ENCODE assay signal across 28 mouse cellular contexts in genomic region chr10:60168306-60168705, GRCm38 (mm10). TPM values are rescaled to one million over a fixed set of nuclear protein-coding genes. Genes with fewer than 3 reads are reported as not detected.
DNase-seq lines count a peak whose midpoint lies in the region; ATAC-seq and TF ChIP-seq lines count a peak whose summit lies in the region.
"Had no signal": no experiment of that assay in that cellular context is flagged by ENCODE, and none has a peak within 500 bp of the region (broad histone marks: within the 10 kb centered on the region; RNA-seq: fewer than 3 reads in every experiment).

No protein-coding gene starts in this region.

- peak; percentile 83 for ATAC-seq in neutrophil, adult 5-6 weeks (ENCODE audit: extremely low read depth, insufficient number of reproducible peaks, low FRiP score, poor library complexity, severe bottlenecking)
- ATAC-seq: activated CD4-positive, CD25-positive, alpha-beta regulatory T cell, adult 4 months; forebrain, embryonic 16.5 days; midbrain, embryonic 13.5 days had no signal

- no peaks in the 10 kb centered on the region for H3K27me3 ChIP-seq in thymus, adult 2 months (ENCODE audit: control insufficient read depth, insufficient read depth, low read length)
- H3K27me3 ChIP-seq: hindbrain, embryonic 12.5 days; kidney, embryonic 15.5 days; lung, embryonic 15.5 days; midbrain, embryonic 13.5 days; neural tube, embryonic 12.5 days had no signal

- peak overlapping the region; percentile 81 for H3K27ac ChIP-seq in thymus, adult 2 months (ENCODE audit: control insufficient read depth, insufficient read depth, low read length)
- H3K27ac ChIP-seq: embryonic facial prominence, embryonic 10.5 days; heart, adult 2 months; hindbrain, embryonic 12.5 days; kidney, embryonic 15.5 days; liver, embryonic 14.5 days; lung, embryonic 15.5 days; midbrain, embryonic 13.5 days; neural tube, embryonic 12.5 days had no signal

- peaks cover 37% of the 10 kb centered on the region for H3K4me1 ChIP-seq in thymus, adult 2 months (replicated peaks; ENCODE audit: control insufficient read depth, insufficient read depth, low read length)
- H3K4me1 ChIP-seq: hindbrain, embryonic 12.5 days; neural tube, embryonic 12.5 days had no signal

- WGBS in thymus, adult 2 months = 4% methylated on average over 2 of the region's 2 CpGs

- no peak for TF ChIP-seq CTCF in thymus, adult 2 months (IDR thresholded peaks at IDR 0.05; ENCODE audit: borderline replicate concordance, control insufficient read depth, extremely low read depth, insufficient read depth, low read length, poor library complexity)

- H3K4me3 ChIP-seq in thymus, adult 2 months (ENCODE audit: control insufficient read depth, insufficient read depth, low read length) = no peak overlapping the region
- H3K4me3 ChIP-seq: embryonic facial prominence, embryonic 10.5 days; heart, adult 2 months; hindbrain, embryonic 12.5 days; kidney, embryonic 15.5 days; lung, embryonic 15.5 days; megakaryocyte, embryonic 14.5 days; midbrain, embryonic 13.5 days; neural tube, embryonic 12.5 days had no signal

- no peak for TF ChIP-seq POLR2A in thymus, adult 2 months (IDR thresholded peaks at IDR 0.05; ENCODE audit: control insufficient read depth, extremely low read depth, insufficient read depth, low read length, poor library complexity)

- DNase-seq in spleen, adult 12 weeks (ENCODE audit: low spot score) = peak; percentile 37
- DNase-seq in spleen, postnatal 14 days (ENCODE audit: low spot score in 2 of 2) = no peak
- DNase-seq in thymus, adult 2 months = peak; percentile 48
- peak; percentile 41 for DNase-seq in thymus, postnatal 4 days
- no peak for DNase-seq in kidney, postnatal 10 days
- DNase-seq in embryo, embryonic 10 days (ENCODE audit: low spot score) = no peak
- DNase-seq in adrenal gland, postnatal 4 days (ENCODE audit: low spot score in 2 of 2) = no peak
- DNase-seq: adrenal gland, adult 8-10 months; cerebellum, adult 8-10 months; gastrocnemius, postnatal 36 days; heart, adult 2 months; kidney, adult 11 months; kidney, postnatal 4 days; layer of hippocampus, adult 9-11 months; retina, postnatal 1 day; right cerebral cortex, postnatal 25 days had no signal

- H3K36me3 ChIP-seq in thymus, adult 2 months (ENCODE audit: control insufficient read depth, insufficient read depth, low read length) = no peaks in the 10 kb centered on the region
- H3K36me3 ChIP-seq: embryonic facial prominence, embryonic 10.5 days; hindbrain, embryonic 12.5 days; kidney, embryonic 15.5 days; lung, embryonic 15.5 days; midbrain, embryonic 13.5 days; neural tube, embryonic 12.5 days had no signal

RNA-seq across cellular contexts. Expression of gene Chst3, which starts 50.8 kb away (rescaled TPM):
- total RNA-seq in neutrophil, adult 5-6 weeks (2017) = 135 TPM in 2 replicates
- 2.1 and 4.5 TPM in 2 replicates for polyA plus RNA-seq in thymus, adult 2 months (2012; rRNA removed)
- 1 to 10 TPM; 3.2 to 3.4 TPM for total RNA-seq in adrenal gland, postnatal 4 days (2021)
- total RNA-seq: common myeloid progenitor, adult 5-6 weeks had no signal

Comparison
In these comparisons a context has a peak if more than half of its experiments do, and no peak if none do; other contexts are left out.
1. DNase-seq: peak in spleen, adult 12 weeks (single experiment), thymus, adult 2 months (single experiment) and thymus, postnatal 4 days (single experiment); none in spleen, postnatal 14 days (0 of 2), kidney, postnatal 10 days (single experiment), embryo, embryonic 10 days (single experiment) and adrenal gland, postnatal 4 days (0 of 2).
2. RNA of gene Chst3, which starts 50.8 kb away (total RNA-seq): 135 TPM in neutrophil, adult 5-6 weeks; 3.2 to 3.4 TPM in adrenal gland, postnatal 4 days; every median in the first group is over 10 times any median in the second.